Mouse (Mus musculus) liver, embryonic 16.5 days (tissue): ENCODE data around the gene Cd44. TPM values are rescaled to one million over a fixed set of nuclear protein-coding genes. Genes with fewer than 3 reads are reported as not detected.

Source experiments
- ATAC-seq: fragments of 200-750 bp; cut with Nextera tagmentation; 2 replicates; pipeline ENCODE4 v1.8.0; 2017; ENCODE audit warnings: low read depth, mild to moderate bottlenecking, moderate number of reproducible peaks, moderate library complexity
- H3K27ac ChIP-seq: fragments of 300-500 bp; sonication (generic); 2 replicates; pipeline ENCODE4 v1.5.1; 2014; ENCODE audit warnings: mild to moderate bottlenecking, low read length
- H3K27me3 ChIP-seq: fragments of 300-500 bp; sonication (generic); 2 replicates; pipeline ENCODE4 v1.6.1; 2014; ENCODE audit warnings: low read depth, low read length, mixed read lengths; ENCODE audit not compliant: control insufficient read depth, insufficient read depth
- H3K36me3 ChIP-seq: fragments of 300-500 bp; sonication (generic); 2 replicates; pipeline ENCODE4 v1.6.1; 2014; ENCODE audit warnings: mild to moderate bottlenecking; ENCODE audit not compliant: control insufficient read depth, insufficient read depth
- H3K4me1 ChIP-seq: fragments of 300-500 bp; sonication (generic); 2 replicates; pipeline ENCODE4 v1.6.1; 2014; ENCODE audit warnings: low read depth, low read length, mixed read lengths; ENCODE audit not compliant: control insufficient read depth
- H3K4me2 ChIP-seq: fragments of 300-500 bp; sonication (generic); 2 replicates; pipeline ENCODE4 v1.6.1; 2014; ENCODE audit warnings: low read depth, low read length, mixed read lengths
- H3K4me3 ChIP-seq: fragments of 300-500 bp; sonication (generic); 2 replicates; pipeline ENCODE4 v1.5.1; 2014; ENCODE audit warnings: low read depth, mild to moderate bottlenecking, low read length
- H3K9ac ChIP-seq: fragments of 300-500 bp; sonication (generic); 2 replicates; pipeline ENCODE4 v1.6.1; 2014; ENCODE audit warnings: low read depth, low read length
- H3K9me3 ChIP-seq: fragments of 300-500 bp; sonication (generic); replicated peaks from 2 replicates; pipeline ENCODE4 v1.6.1; 2016; ENCODE audit warnings: low read length; ENCODE audit not compliant: control insufficient read depth
- WGBS: fragments of 180-500 bp; shearing (Covaris S2); extraction: QIAGEN DNeasy Blood & Tissue Kit; methylation state at CpG from one replicate; pipeline ENCODE4 v1.1.7; 2014; ENCODE audit not compliant: insufficient replicate concordance; 5-methylcytosine and 5-hydroxymethylcytosine counted together
- polyA plus RNA-seq: library from polyadenylated mRNA; unstranded; fragments of >200 nt; fragmentation: Nextera tagmentation; extraction: Ambion mirVana; gene quantifications from 2 replicates; pipeline ENCODE4 v1.2.1, GENCODE M21; 2015

Gene Cd44
- polyA plus RNA-seq, 1 experiment from 2014 or later = 15.8 TPM

GRCm38 (mm10) chr2:102782751-102783150 is 118.7 kb downstream of the Cd44 start:
- H3K4me1 ChIP-seq = no peaks in the 10 kb centered on the region
- H3K4me3 ChIP-seq = no peak overlapping the region
- no peak for ATAC-seq
- H3K9me3 ChIP-seq = no peaks in the 10 kb centered on the region
- 68% methylated on average over 7 of the region's 7 CpGs for WGBS
- no peaks in the 10 kb centered on the region for H3K27me3 ChIP-seq
- no peak overlapping the region for H3K27ac ChIP-seq
- no peak overlapping the region for H3K4me2 ChIP-seq
- H3K9ac ChIP-seq = no peak overlapping the region
- H3K36me3 ChIP-seq = no peaks in the 10 kb centered on the region

GRCm38 (mm10) chr2:102778208-102778607 is 123.3 kb downstream of the Cd44 start:
- no peak overlapping the region for H3K27ac ChIP-seq
- H3K36me3 ChIP-seq = no peaks in the 10 kb centered on the region
- no peaks in the 10 kb centered on the region for H3K27me3 ChIP-seq
- H3K9ac ChIP-seq = no peak overlapping the region
- no peak overlapping the region for H3K4me3 ChIP-seq
- H3K4me2 ChIP-seq = no peak overlapping the region
- ATAC-seq = no peak
- H3K9me3 ChIP-seq = no peaks in the 10 kb centered on the region
- 70% methylated on average over 3 of the region's 3 CpGs for WGBS
- no peaks in the 10 kb centered on the region for H3K4me1 ChIP-seq

- H3K4me3 ChIP-seq = no peak overlapping the region
- no peaks in the 10 kb centered on the region for H3K36me3 ChIP-seq
- no peak overlapping the region for H3K27ac ChIP-seq
- no peaks in the 10 kb centered on the region for H3K4me1 ChIP-seq
- no peak overlapping the region for H3K4me2 ChIP-seq
- 75% methylated on average over 1 of the region's 1 CpGs for WGBS
- H3K9me3 ChIP-seq = no peaks in the 10 kb centered on the region
- H3K27me3 ChIP-seq = no peaks in the 10 kb centered on the region
- ATAC-seq = no peak
- no peak overlapping the region for H3K9ac ChIP-seq
Observed at GRCm38 (mm10) chr2:102775561-102775960, 125.9 kb downstream of the Cd44 start.

- Histone ChIP-seq H3K9me3 (no peaks in the 10 kb centered on the region), H3K4me2 (no peak overlapping the region), H3K27me3 (no peaks in the 10 kb centered on the region), H3K4me1 (no peaks in the 10 kb centered on the region), H3K27ac (no peak overlapping the region), H3K9ac (no peak overlapping the region), H3K36me3 (no peaks in the 10 kb centered on the region), H3K4me3 (no peak overlapping the region)
- 46% methylated on average over 4 of the region's 4 CpGs for WGBS
- ATAC-seq = no peak
Observed at GRCm38 (mm10) chr2:102774700-102775099, 126.8 kb downstream of the Cd44 start.

GRCm38 (mm10) chr2:102772276-102772675 is 129.2 kb downstream of the Cd44 start:
- no peak for ATAC-seq

GRCm38 (mm10) chr2:102771304-102771703 is 130.2 kb downstream of the Cd44 start:
- Histone ChIP-seq H3K9ac (no peak overlapping the region), H3K4me1 (no peaks in the 10 kb centered on the region), H3K4me3 (no peak overlapping the region), H3K27me3 (no peaks in the 10 kb centered on the region), H3K4me2 (no peak overlapping the region), H3K27ac (no peak overlapping the region), H3K9me3 (no peaks in the 10 kb centered on the region), H3K36me3 (no peaks in the 10 kb centered on the region)
- no peak for ATAC-seq
- 66% methylated on average over 1 of the region's 1 CpGs for WGBS

More at GRCm38 (mm10) chr2:102772276-102772675, 129.2 kb downstream of the Cd44 start:
- no peaks in the 10 kb centered on the region for H3K4me1 ChIP-seq
- H3K27ac ChIP-seq = no peak overlapping the region
- no peaks in the 10 kb centered on the region for H3K36me3 ChIP-seq
- no peaks in the 10 kb centered on the region for H3K9me3 ChIP-seq
- H3K27me3 ChIP-seq = no peaks in the 10 kb centered on the region
- H3K9ac ChIP-seq = no peak overlapping the region
- H3K4me3 ChIP-seq = no peak overlapping the region
- H3K4me2 ChIP-seq = no peak overlapping the region
- 76% methylated on average over 5 of the region's 5 CpGs for WGBS

GRCm38 (mm10) chr2:102768267-102768666 is 133.2 kb downstream of the Cd44 start:
- Histone ChIP-seq H3K4me2 (no peak overlapping the region), H3K4me1 (no peaks in the 10 kb centered on the region), H3K4me3 (no peak overlapping the region), H3K27ac (no peak overlapping the region), H3K9ac (no peak overlapping the region), H3K27me3 (no peaks in the 10 kb centered on the region), H3K9me3 (no peaks in the 10 kb centered on the region), H3K36me3 (no peaks in the 10 kb centered on the region)
- no peak for ATAC-seq
- 48% methylated on average over 3 of the region's 3 CpGs for WGBS

GRCm38 (mm10) chr2:102764602-102765374 is 136.7 kb downstream of the Cd44 start:
- ATAC-seq = no peak
- H3K36me3 ChIP-seq = no peaks in the 10 kb centered on the region
- H3K27ac ChIP-seq = no peak overlapping the region
- no peaks in the 10 kb centered on the region for H3K9me3 ChIP-seq
- 48% methylated on average over 8 of the region's 8 CpGs for WGBS
- no peak overlapping the region for H3K4me2 ChIP-seq
- H3K4me1 ChIP-seq = no peaks in the 10 kb centered on the region
- no peak overlapping the region for H3K4me3 ChIP-seq
- H3K27me3 ChIP-seq = no peaks in the 10 kb centered on the region
- H3K9ac ChIP-seq = no peak overlapping the region

- Histone ChIP-seq H3K4me1 (no peaks in the 10 kb centered on the region), H3K9ac (no peak overlapping the region), H3K27me3 (no peaks in the 10 kb centered on the region), H3K27ac (no peak overlapping the region), H3K4me2 (no peak overlapping the region), H3K9me3 (no peaks in the 10 kb centered on the region), H3K4me3 (no peak overlapping the region), H3K36me3 (no peaks in the 10 kb centered on the region)
- ATAC-seq = no peak
- WGBS = 76% methylated on average over 2 of the region's 2 CpGs
Observed at GRCm38 (mm10) chr2:102763991-102764390, 137.5 kb downstream of the Cd44 start.
